Mouse (Mus musculus): ENCODE data around the gene Trim66. TPM values are rescaled to one million over a fixed set of nuclear protein-coding genes. Genes with fewer than 3 reads are reported as not detected.

The Trim66 gene
- polyA plus RNA-seq, 1 experiment from 2014 or later: 0.09 TPM

DNA sequence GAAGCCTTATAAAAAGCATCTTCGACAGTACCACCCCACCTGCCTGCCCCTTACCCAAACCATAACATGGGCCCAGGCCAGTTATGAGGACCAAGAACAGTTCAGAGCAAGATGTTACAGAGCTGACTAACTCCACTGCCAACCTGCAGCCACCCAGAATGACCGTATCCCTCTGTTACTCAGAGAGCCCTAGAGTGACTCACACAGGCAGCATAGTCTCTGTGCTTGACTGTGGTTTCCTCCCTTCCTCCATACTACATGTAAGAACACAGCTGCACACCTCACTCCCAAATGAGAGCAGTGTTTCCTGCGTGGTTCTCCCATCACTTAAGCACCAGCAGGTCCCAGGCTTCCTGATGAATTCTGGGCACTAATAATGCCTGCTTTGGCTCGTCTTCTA lies 37.2 kb downstream of the Trim66 start:
- peaks cover 17% of the 10 kb centered on the region for H3K4me1 ChIP-seq
- no peak overlapping the region for H3K27ac ChIP-seq
- H3K9me3 ChIP-seq: no peaks in the 10 kb centered on the region
- no peak for DNase-seq (ENCODE audit: extremely low spot score, low spot score)
- WGBS: 72% methylated on average over 4 of the region's 4 CpGs
- H3K27me3 ChIP-seq (ENCODE audit: poor library complexity, severe bottlenecking): 0 out of 2 replicates have a peak, but pooled peaks cover 6% of the 10 kb centered on the region
- H3K36me3 ChIP-seq (replicated peaks): no peaks in the 10 kb centered on the region
- no peak overlapping the region for H3K4me3 ChIP-seq

DNA sequence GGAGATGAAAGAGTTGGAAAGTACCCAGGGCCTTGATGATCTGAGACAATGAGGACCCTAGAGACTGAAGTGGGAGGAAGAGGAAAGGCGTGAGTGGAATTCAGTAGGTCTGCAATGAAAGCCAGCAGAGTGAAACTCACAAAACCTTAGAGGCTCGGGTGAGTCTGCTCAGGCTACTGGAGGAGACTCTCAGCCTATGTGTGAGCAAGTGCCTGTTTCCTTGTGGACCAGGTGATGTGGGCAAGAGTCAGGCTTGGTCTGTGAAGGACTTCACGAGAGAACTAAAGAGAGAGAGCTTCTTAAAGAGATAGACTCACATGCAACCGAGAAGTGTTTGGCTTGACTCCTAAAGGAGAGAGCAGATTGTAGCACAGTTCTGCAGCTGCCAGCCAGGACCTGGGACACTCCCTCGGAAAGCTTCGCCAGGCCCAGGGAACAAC lies 39.7 kb downstream of the Trim66 start:
- H3K27ac ChIP-seq: no peak overlapping the region
- H3K27me3 ChIP-seq (ENCODE audit: poor library complexity, severe bottlenecking): no peaks in the 10 kb centered on the region
- WGBS: 62% methylated on average over 6 of the region's 6 CpGs
- H3K4me1 ChIP-seq: peaks cover 17% of the 10 kb centered on the region
- no peaks in the 10 kb centered on the region for H3K9me3 ChIP-seq
- no peak for DNase-seq (ENCODE audit: extremely low spot score, low spot score)
- no peak overlapping the region for H3K4me3 ChIP-seq
- no peaks in the 10 kb centered on the region for H3K36me3 ChIP-seq (replicated peaks)

DNA sequence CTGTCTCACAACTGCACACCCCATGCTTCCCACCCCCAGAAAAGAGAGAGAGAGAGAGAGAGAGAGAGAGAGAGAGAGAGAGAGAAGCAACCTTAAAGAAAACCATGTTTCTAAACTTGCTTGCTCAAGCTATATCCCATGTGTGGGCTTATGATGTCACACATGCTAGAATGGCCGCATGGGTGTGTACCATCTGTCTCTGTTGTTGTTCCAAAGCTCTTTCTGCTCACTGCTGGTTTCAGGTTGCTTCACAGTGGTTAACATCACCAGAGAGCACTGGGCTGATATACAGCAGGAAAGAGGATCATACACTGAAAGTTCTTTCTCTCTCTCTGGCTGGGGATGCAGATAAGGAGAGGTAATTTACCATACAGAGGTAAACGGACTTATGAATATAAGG lies 40.3 kb downstream of the Trim66 start:
- no peaks in the 10 kb centered on the region for H3K36me3 ChIP-seq (replicated peaks)
- H3K4me1 ChIP-seq: peaks cover 17% of the 10 kb centered on the region
- no peaks in the 10 kb centered on the region for H3K27me3 ChIP-seq (ENCODE audit: poor library complexity, severe bottlenecking)
- no peak for DNase-seq (ENCODE audit: extremely low spot score, low spot score)
- no peak overlapping the region for H3K27ac ChIP-seq
- H3K9me3 ChIP-seq: no peaks in the 10 kb centered on the region
- no peak overlapping the region for H3K4me3 ChIP-seq
- 72% methylated on average over 2 of the region's 2 CpGs for WGBS

DNA sequence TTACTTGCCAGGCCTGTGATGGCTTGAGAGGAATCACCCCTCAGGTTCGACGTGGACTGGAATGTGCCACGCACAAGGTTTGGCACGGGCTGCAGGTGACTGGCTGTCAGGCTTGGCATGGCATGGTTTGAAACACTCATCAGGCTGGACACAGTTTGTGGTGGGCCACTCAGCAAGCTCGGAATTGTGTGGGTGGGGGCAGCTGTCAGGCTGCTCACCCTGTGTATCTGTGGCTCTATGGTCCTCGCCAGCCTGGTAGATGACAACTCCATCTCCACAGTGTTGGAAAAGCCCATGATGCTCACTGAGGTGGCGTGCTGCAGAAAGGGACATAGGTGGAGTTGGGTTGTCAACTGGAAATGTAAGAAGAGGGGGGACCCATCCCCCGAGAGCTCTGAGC lies 47.2 kb downstream of the Trim66 start:
- peaks cover 7% of the 10 kb centered on the region for H3K4me1 ChIP-seq
- H3K27me3 ChIP-seq (ENCODE audit: poor library complexity, severe bottlenecking): no peaks in the 10 kb centered on the region
- no peaks in the 10 kb centered on the region for H3K36me3 ChIP-seq (replicated peaks)
- H3K9me3 ChIP-seq: no peaks in the 10 kb centered on the region
- 95% methylated on average over 8 of the region's 8 CpGs for WGBS
- no peak overlapping the region for H3K27ac ChIP-seq
- no peak overlapping the region for H3K4me3 ChIP-seq
- no peak for DNase-seq (ENCODE audit: extremely low spot score, low spot score)

DNA sequence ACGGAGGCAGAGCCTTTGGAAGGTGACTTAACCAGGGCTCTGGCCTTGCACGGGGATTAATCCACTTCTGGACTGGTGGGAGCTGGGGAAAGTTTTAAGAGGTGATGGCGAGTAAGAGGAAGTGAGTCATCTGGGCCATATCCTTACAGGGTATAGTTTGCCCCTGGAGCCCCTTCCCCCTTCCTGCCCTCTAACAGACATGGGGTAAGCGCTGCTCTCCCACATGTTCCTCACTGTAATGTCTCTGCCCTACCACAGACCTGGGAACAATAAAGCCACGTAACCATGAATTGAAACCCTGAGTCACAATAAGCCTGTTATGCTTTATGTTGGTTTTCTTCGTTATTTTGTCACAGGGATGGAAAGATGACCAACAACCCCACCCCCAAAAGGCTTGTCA lies 51.4 kb downstream of the Trim66 start:
- Histone ChIP-seq H3K4me1 (peaks cover 13% of the 10 kb centered on the region), H3K36me3 (replicated peaks) (no peaks in the 10 kb centered on the region), H3K4me3 (no peak overlapping the region), H3K27me3 (ENCODE audit: poor library complexity, severe bottlenecking) (no peaks in the 10 kb centered on the region), H3K27ac (0 out of 2 replicates have a peak overlapping the region, but pooled peaks have one; percentile 15), H3K9me3 (no peaks in the 10 kb centered on the region)
- no peak for DNase-seq (ENCODE audit: extremely low spot score, low spot score)
- 78% methylated on average over 6 of the region's 6 CpGs for WGBS

DNA sequence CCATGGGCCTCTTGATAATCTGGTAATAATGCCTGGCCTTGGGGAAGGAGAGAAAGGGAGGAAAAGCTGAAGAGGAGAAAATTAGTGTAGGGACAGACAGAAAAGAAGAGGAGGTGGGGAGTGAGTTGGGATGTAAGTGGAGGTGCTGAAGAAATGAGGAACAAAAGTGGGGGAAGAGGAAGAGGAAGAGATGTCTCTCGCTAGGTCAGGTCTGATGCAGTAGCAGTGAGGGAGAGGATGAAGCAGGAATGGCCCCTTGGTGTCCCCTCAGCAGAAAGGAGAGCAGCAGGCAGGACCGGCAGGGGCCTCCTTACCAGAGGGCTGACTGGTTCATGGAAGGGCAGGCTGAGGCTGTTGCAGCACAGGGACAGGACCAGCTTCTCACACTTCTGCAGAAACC lies 52.2 kb downstream of the Trim66 start:
- WGBS: 73% methylated on average over 2 of the region's 2 CpGs
- Histone ChIP-seq H3K27ac (0 out of 2 replicates have a peak overlapping the region, but pooled peaks have one; percentile 15), H3K27me3 (ENCODE audit: poor library complexity, severe bottlenecking) (no peaks in the 10 kb centered on the region), H3K9me3 (no peaks in the 10 kb centered on the region), H3K4me3 (no peak overlapping the region), H3K36me3 (replicated peaks) (no peaks in the 10 kb centered on the region), H3K4me1 (peaks cover 13% of the 10 kb centered on the region)
- DNase-seq (ENCODE audit: extremely low spot score, low spot score): no peak

DNA sequence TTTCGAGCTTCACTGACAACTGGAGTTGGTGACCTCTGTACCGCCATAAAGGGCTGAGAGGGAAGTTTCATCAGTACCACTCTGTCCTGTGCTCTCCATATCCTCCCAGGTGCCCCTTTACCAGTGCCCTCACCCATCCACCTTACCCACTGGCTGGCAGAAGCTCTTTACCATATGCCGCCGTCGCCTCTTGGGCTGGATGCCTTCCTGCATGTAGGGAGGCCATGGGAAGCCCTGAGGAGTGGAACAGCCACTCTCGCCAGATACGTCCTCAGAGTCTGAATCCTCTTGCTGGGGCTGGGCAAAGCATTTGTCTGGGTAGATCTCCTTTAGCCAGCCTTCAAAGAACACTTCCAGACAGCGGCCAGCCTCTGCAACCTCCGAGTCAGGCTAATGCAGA lies 53.1 kb downstream of the Trim66 start:
- H3K27ac ChIP-seq: no peak overlapping the region
- H3K9me3 ChIP-seq: no peaks in the 10 kb centered on the region
- no peaks in the 10 kb centered on the region for H3K36me3 ChIP-seq (replicated peaks)
- H3K4me1 ChIP-seq: peaks cover 13% of the 10 kb centered on the region
- no peak overlapping the region for H3K4me3 ChIP-seq
- H3K27me3 ChIP-seq (ENCODE audit: poor library complexity, severe bottlenecking): no peaks in the 10 kb centered on the region
- WGBS: 95% methylated on average over 9 of the region's 9 CpGs
- DNase-seq (ENCODE audit: extremely low spot score, low spot score): no peak

DNA sequence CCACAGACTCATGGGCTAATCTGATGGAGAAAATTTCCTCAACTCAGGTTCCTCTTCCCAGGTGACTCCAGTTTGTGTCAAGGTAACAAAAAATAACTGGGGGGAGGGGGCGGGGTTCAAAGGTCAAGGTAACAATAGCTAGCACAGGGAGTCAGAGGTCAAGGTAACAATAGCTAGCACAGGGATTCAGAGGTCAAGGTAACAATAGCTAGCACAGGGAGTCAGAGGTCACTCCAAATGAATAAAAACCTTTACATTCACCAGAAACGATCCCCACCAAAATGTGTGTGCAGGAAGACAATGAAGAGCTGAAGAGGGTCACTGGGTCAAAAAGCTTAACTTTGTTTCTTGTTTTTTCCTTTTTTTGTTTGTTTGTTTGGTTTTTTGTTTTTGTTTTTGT lies 59.9 kb downstream of the Trim66 start:
- no peak overlapping the region for H3K27ac ChIP-seq
- H3K36me3 ChIP-seq (replicated peaks): no peaks in the 10 kb centered on the region
- no peak overlapping the region for H3K4me3 ChIP-seq
- 63% methylated on average over 2 of the region's 2 CpGs for WGBS
- H3K9me3 ChIP-seq: no peaks in the 10 kb centered on the region
- DNase-seq (ENCODE audit: extremely low spot score, low spot score): no peak
- no peaks in the 10 kb centered on the region for H3K4me1 ChIP-seq
- H3K27me3 ChIP-seq (ENCODE audit: poor library complexity, severe bottlenecking): no peaks in the 10 kb centered on the region

DNA sequence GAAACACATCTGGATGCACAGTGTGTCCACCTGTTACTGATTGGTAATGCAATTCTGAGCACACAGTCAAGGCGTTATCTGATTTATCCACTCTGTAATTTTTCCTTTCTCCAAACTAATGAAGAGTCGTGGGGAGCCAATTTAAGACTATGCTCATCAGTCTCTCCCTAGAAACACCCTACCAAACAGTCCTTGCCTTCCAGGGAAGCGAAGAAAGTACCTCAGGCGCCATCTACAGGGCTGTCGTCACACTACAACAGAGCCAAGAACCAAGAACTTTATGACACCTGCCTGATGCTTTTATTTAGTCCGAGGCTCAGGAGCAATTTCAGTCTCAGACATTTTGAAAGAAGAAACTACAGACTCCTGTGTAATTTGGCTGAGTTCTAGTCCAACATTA lies 62.9 kb downstream of the Trim66 start:
- Histone ChIP-seq H3K27me3 (ENCODE audit: poor library complexity, severe bottlenecking) (peaks cover 11% of the 10 kb centered on the region), H3K9me3 (no peaks in the 10 kb centered on the region), H3K36me3 (replicated peaks) (no peaks in the 10 kb centered on the region), H3K27ac (no peak overlapping the region), H3K4me3 (no peak overlapping the region), H3K4me1 (peaks cover 6% of the 10 kb centered on the region)
- 9% methylated on average over 6 of the region's 6 CpGs for WGBS
- peak; percentile 56 for DNase-seq (ENCODE audit: extremely low spot score, low spot score)

DNA sequence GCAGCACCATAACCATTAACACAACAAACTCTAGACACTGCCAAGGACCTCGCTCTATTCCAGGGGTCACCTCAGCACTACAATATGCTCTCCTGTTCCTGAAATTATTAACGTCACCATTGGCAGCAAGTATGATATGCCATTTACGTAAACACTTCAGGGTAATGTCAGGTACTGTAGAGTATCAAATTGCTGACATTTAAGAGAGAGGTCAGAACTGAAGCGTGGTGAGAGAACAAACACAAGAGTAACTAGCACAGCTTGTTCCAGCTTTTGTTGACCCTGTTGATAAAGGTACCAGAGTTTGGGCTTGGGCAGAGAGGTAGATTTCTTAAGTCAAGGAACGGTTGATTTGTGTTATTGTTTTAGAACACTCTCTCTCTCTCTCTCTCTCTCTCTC lies 65.2 kb downstream of the Trim66 start:
- H3K4me1 ChIP-seq: peaks cover 27% of the 10 kb centered on the region
- DNase-seq (ENCODE audit: extremely low spot score, low spot score): no peak
- H3K36me3 ChIP-seq (replicated peaks): no peaks in the 10 kb centered on the region
- no peak overlapping the region for H3K4me3 ChIP-seq
- WGBS: 88% methylated on average over 5 of the region's 5 CpGs
- H3K27ac ChIP-seq: no peak overlapping the region
- no peaks in the 10 kb centered on the region for H3K9me3 ChIP-seq
- H3K27me3 ChIP-seq (ENCODE audit: poor library complexity, severe bottlenecking): peaks cover 33% of the 10 kb centered on the region

DNA sequence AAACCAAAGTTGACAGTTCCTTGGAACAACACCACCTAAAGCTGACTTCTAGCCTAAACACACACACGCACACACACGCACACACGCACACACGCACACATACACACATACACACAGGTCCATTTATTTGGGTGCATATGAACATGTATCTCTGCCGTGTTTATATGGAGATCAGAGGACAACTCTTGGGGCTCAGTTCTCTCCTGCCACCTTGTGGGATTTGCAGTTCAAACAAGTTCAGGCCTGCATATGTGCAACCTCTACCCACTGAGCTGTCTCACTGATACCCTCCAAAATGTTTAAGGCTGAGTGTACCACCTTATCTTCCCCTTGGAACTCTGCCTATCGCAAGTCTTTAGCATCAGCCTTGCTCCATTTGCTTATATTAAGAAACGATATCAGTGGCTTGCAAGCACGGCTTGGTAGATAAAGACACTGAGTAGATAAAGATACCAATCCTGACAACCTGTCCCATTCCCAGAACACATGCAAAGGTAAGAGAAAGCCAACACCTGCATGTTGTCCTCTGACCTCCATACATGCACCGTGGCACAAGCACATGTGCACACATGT lies 67.2 kb downstream of the Trim66 start:
- Histone ChIP-seq H3K36me3 (replicated peaks) (no peaks in the 10 kb centered on the region), H3K9me3 (no peaks in the 10 kb centered on the region), H3K27ac (no peak overlapping the region), H3K27me3 (ENCODE audit: poor library complexity, severe bottlenecking) (peaks cover 51% of the 10 kb centered on the region), H3K4me1 (peaks cover 27% of the 10 kb centered on the region), H3K4me3 (no peak overlapping the region)
- DNase-seq (ENCODE audit: extremely low spot score, low spot score): no peak
- 90% methylated on average over 9 of the region's 9 CpGs for WGBS

DNA sequence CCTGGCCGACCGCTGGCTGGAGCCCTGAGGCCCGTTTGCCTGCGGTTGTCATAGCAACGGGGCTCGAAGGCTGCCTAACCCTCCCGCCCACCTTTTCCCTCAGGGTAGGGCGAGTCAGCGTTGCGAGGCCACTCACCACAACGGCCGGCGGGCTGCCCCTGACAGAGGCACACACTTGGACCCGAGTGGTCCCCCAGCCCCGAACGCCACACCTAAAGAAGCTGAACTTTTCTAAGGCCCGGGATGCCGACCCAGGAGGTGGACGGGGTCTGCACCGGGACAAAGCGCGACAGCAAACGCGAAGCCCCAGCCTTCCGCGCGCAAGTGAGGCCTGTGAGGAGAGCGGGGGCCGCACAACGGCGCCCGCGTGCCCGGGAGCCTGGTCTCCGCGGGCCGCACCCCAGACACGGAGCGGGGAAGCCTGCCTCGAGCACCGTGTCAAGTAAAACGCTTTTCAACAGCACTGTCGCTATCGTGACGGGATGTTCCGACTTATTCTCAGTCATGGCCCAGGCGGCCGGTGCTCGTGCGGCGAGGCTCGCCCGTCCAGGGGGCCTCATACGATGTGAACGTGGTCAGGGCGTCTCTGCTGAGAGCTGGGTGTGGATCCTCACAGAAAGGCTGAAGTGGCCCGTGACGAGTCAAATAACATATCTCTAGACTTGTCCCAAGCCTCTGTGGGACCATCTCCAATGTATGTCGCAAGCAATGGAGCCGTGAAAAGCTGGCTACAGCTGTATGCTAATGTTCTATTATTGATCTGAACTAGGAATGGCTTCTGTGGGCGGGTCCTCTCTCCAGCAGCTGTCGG lies 68.9 kb downstream of the Trim66 start, which contains the start of gene Stk33:
TSS of gene Stk33 (minus strand) at position 301 of the 811 bp plus-strand sequence.
- WGBS: under 1% methylated on average over 62 of the region's 62 CpGs
- peaks cover 27% of the 10 kb centered on the region for H3K4me1 ChIP-seq
- H3K36me3 ChIP-seq (replicated peaks): no peaks in the 10 kb centered on the region
- no peaks in the 10 kb centered on the region for H3K9me3 ChIP-seq
- peaks cover 57% of the 10 kb centered on the region for H3K27me3 ChIP-seq (ENCODE audit: poor library complexity, severe bottlenecking)
- peak within 1 kb of the TSS; percentile 65 for H3K4me3 ChIP-seq
- H3K27ac ChIP-seq: peak within 1 kb of the TSS; percentile 90
- peak; percentile 80 for DNase-seq (ENCODE audit: extremely low spot score, low spot score)

DNA sequence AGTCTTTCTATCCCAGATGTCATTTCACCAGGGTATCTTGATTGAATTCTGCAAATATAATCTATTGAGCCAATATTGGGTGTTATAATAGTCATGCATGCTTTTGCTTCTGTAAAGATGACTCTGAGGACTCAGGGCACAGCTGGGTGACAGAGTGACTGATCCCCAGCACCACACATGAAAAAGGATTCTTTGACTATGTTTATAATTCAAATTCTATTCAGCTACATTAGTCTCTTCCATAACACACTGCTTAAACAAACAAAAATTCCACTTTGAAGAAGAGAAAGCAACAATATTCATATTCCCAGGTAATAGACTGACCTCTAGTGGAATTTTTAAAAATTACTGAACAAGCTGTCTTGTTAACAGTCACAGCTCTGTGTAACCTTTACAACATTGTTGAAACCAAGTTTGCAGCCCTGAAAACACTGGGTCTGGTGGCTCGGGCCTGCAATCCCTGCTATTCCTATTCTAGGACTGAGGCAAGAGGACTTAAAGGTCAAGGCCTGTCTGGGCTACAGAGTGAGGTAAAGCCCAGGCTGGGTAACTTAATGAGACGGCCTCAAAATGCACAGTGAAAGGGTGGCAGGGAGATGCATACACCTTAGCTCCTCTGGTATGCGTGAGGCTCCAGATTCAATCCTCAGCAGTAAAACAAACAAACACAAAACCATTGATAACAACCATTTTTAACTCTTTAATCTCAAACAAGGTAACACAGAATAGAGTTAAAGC lies 83.3 kb downstream of the Trim66 start:
- Histone ChIP-seq H3K36me3 (replicated peaks) (no peaks in the 10 kb centered on the region), H3K9me3 (no peaks in the 10 kb centered on the region), H3K27me3 (ENCODE audit: poor library complexity, severe bottlenecking) (peaks cover 26% of the 10 kb centered on the region), H3K4me3 (no peak overlapping the region), H3K4me1 (no peaks in the 10 kb centered on the region), H3K27ac (no peak overlapping the region)
- no peak for DNase-seq (ENCODE audit: extremely low spot score, low spot score)
- 72% methylated on average over 3 of the region's 3 CpGs for WGBS

Data from forebrain, embryonic 10.5 days (tissue).